21 mouse cellular contexts compared by ENCODE assay signal in genomic region chr9:118492932-118493698, GRCm38 (mm10). TPM values are rescaled to one million over a fixed set of nuclear protein-coding genes. Genes with fewer than 3 reads are reported as not detected.
DNase-seq lines count a peak whose midpoint lies in the region; ATAC-seq and TF ChIP-seq lines count a peak whose summit lies in the region.
"Had no signal": no experiment of that assay in that cellular context is flagged by ENCODE, and none has a peak within 500 bp of the region (broad histone marks: within the 10 kb centered on the region; RNA-seq: fewer than 3 reads in every experiment).

No protein-coding gene starts in this region.

- no peak overlapping the region for H3K4me2 ChIP-seq in stomach, embryonic 14.5 days (replicated peaks; ENCODE audit: low read depth, low read length)
- no peak overlapping the region for H3K4me2 ChIP-seq in stomach, postnatal 0 days (replicated peaks; ENCODE audit: low read depth)
- H3K4me2 ChIP-seq in intestine, embryonic 15.5 days (replicated peaks): no peak overlapping the region
- no peak overlapping the region for H3K4me2 ChIP-seq in intestine, postnatal 0 days (replicated peaks; ENCODE audit: low read depth)
- no peak overlapping the region for H3K4me2 ChIP-seq in kidney, embryonic 16.5 days (replicated peaks; ENCODE audit: low read depth, low read length)
- H3K4me2 ChIP-seq: embryonic facial prominence, embryonic 12.5 days; forebrain, embryonic 12.5 days; forebrain, embryonic 15.5 days had no signal

- peaks cover 6% of the 10 kb centered on the region; the same call in 1 of the 2 replicates for H3K4me1 ChIP-seq in stomach, embryonic 14.5 days (ENCODE audit: control insufficient read depth, insufficient read depth, low read length)
- H3K4me1 ChIP-seq in stomach, postnatal 0 days (replicated peaks; ENCODE audit: control insufficient read depth, insufficient read depth): no peaks in the 10 kb centered on the region; the same call in 1 of the 2 replicates
- H3K4me1 ChIP-seq in intestine, embryonic 15.5 days (replicated peaks): peaks cover 7% of the 10 kb centered on the region
- H3K4me1 ChIP-seq in intestine, postnatal 0 days (replicated peaks; ENCODE audit: control insufficient read depth, insufficient read depth, low read length): no peaks in the 10 kb centered on the region
- H3K4me1 ChIP-seq in kidney, embryonic 16.5 days (ENCODE audit: insufficient read depth, low read length): peaks cover 14% of the 10 kb centered on the region; the same call in 1 of the 2 replicates

- no peak overlapping the region for H3K4me3 ChIP-seq in stomach, embryonic 14.5 days (ENCODE audit: low read depth, low read length)
- no peak overlapping the region for H3K4me3 ChIP-seq in stomach, postnatal 0 days (ENCODE audit: low read depth, low read length)
- H3K4me3 ChIP-seq in intestine, embryonic 15.5 days (replicated peaks): no peak overlapping the region
- H3K4me3 ChIP-seq in intestine, postnatal 0 days (ENCODE audit: low read depth, low read length): no peak overlapping the region
- no peak overlapping the region for H3K4me3 ChIP-seq in kidney, embryonic 16.5 days (ENCODE audit: low read length)
- H3K4me3 ChIP-seq: embryonic facial prominence, embryonic 10.5 days; embryonic facial prominence, embryonic 12.5 days; forebrain, embryonic 12.5 days; forebrain, embryonic 15.5 days had no signal

- no peaks in the 10 kb centered on the region for H3K36me3 ChIP-seq in stomach, embryonic 14.5 days (ENCODE audit: control insufficient read depth, insufficient read depth, low read length)
- H3K36me3 ChIP-seq in stomach, postnatal 0 days (ENCODE audit: control insufficient read depth, insufficient read depth, low read length): no peaks in the 10 kb centered on the region
- H3K36me3 ChIP-seq in intestine, embryonic 15.5 days: no peaks in the 10 kb centered on the region
- H3K36me3 ChIP-seq in intestine, postnatal 0 days (ENCODE audit: control insufficient read depth, insufficient read depth): no peaks in the 10 kb centered on the region
- no peaks in the 10 kb centered on the region for H3K36me3 ChIP-seq in kidney, embryonic 16.5 days (ENCODE audit: insufficient read depth, low read length)
- H3K36me3 ChIP-seq: embryonic facial prominence, embryonic 10.5 days; embryonic facial prominence, embryonic 12.5 days; forebrain, embryonic 12.5 days; forebrain, embryonic 15.5 days had no signal

- TF ChIP-seq CTCF in stomach, postnatal 0 days (IDR thresholded peaks at IDR 0.05; ENCODE audit: low read depth): no peak
- no peak for TF ChIP-seq CTCF in intestine, postnatal 0 days (IDR thresholded peaks at IDR 0.05; ENCODE audit: low read depth)

- peaks cover 2% of the 10 kb centered on the region for H3K27me3 ChIP-seq in stomach, embryonic 14.5 days (ENCODE audit: control insufficient read depth, insufficient read depth, low read length)
- H3K27me3 ChIP-seq in stomach, postnatal 0 days (ENCODE audit: control insufficient read depth, insufficient read depth, low read length): peaks cover under 1% of the 10 kb centered on the region; the same call in 1 of the 2 replicates
- H3K27me3 ChIP-seq in intestine, embryonic 15.5 days (replicated peaks): peaks cover 8% of the 10 kb centered on the region; the same call in 1 of the 2 replicates
- H3K27me3 ChIP-seq in intestine, postnatal 0 days (replicated peaks; ENCODE audit: control insufficient read depth, insufficient read depth, low read length): 0 out of 2 replicates have a peak, but pooled peaks cover 3% of the 10 kb centered on the region
- H3K27me3 ChIP-seq in kidney, embryonic 16.5 days (ENCODE audit: insufficient read depth, low read length): peaks cover 22% of the 10 kb centered on the region

- no peak for DNase-seq in stomach, postnatal 0 days (ENCODE audit: low spot score)
- DNase-seq in gastrocnemius, adult 8-10 months (ENCODE audit: low spot score in 2 of 2): no peak
- no peak for DNase-seq in ovary, adult 18-20 months (ENCODE audit: low spot score)
- DNase-seq: adrenal gland, adult 2 months; adrenal gland, postnatal 10 days; adrenal gland, postnatal 25 days; cerebellum, adult 11-12 months; cerebellum, adult 2 months; cerebellum, adult 9-10 months; cerebellum, postnatal 10 days; cerebellum, postnatal 25 days; forebrain, postnatal 0 days had no signal

- H3K27ac ChIP-seq in stomach, embryonic 14.5 days (ENCODE audit: low read length): no peak overlapping the region
- H3K27ac ChIP-seq in stomach, postnatal 0 days (replicated peaks): no peak overlapping the region
- peak overlapping the region; percentile 33; the same call in 1 of the 2 replicates for H3K27ac ChIP-seq in intestine, embryonic 15.5 days
- H3K27ac ChIP-seq in intestine, postnatal 0 days (ENCODE audit: low read depth, low read length): peak overlapping the region; percentile 47
- H3K27ac ChIP-seq in kidney, embryonic 16.5 days (ENCODE audit: low read length): no peak overlapping the region
- H3K27ac ChIP-seq: embryonic facial prominence, embryonic 10.5 days; embryonic facial prominence, embryonic 12.5 days; forebrain, embryonic 12.5 days; forebrain, embryonic 15.5 days had no signal

- 82% methylated on average over 8 of the region's 8 CpGs for WGBS in stomach, embryonic 14.5 days
- WGBS in stomach, postnatal 0 days: 75% methylated on average over 8 of the region's 8 CpGs
- WGBS in intestine, embryonic 15.5 days: 55% methylated on average over 8 of the region's 8 CpGs
- 38% methylated on average over 8 of the region's 8 CpGs for WGBS in intestine, postnatal 0 days
- WGBS in kidney, embryonic 16.5 days: 80% methylated on average over 8 of the region's 8 CpGs

- ATAC-seq in stomach, embryonic 14.5 days (ENCODE audit: insufficient number of reproducible peaks, insufficient read depth, low FRiP score, low read depth): 0 out of 2 replicates have a peak, but pooled peaks have one; percentile 29
- no peak for ATAC-seq in stomach, postnatal 0 days (ENCODE audit: low FRiP score, low TSS enrichment)
- ATAC-seq in intestine, embryonic 15.5 days: peak; percentile 83
- peak; percentile 75 for ATAC-seq in intestine, postnatal 0 days
- no peak for ATAC-seq in kidney, embryonic 16.5 days (ENCODE audit: low FRiP score, low TSS enrichment)
- ATAC-seq: forebrain, embryonic 15.5 days; forebrain, postnatal 0 days had no signal

- no peak overlapping the region for H3K9ac ChIP-seq in stomach, embryonic 14.5 days (replicated peaks; ENCODE audit: low read depth, low read length)
- no peak overlapping the region for H3K9ac ChIP-seq in stomach, postnatal 0 days (ENCODE audit: low read length)
- H3K9ac ChIP-seq in intestine, embryonic 15.5 days: no peak overlapping the region
- no peak overlapping the region for H3K9ac ChIP-seq in intestine, postnatal 0 days (ENCODE audit: low read depth, low read length)
- no peak overlapping the region for H3K9ac ChIP-seq in kidney, embryonic 16.5 days (replicated peaks; ENCODE audit: low read length)
- H3K9ac ChIP-seq: embryonic facial prominence, embryonic 12.5 days; forebrain, embryonic 12.5 days; forebrain, embryonic 15.5 days; forebrain, postnatal 0 days had no signal

- TF ChIP-seq EP300 in stomach, postnatal 0 days (optimal IDR thresholded peaks at IDR 0.05): no peak

- no peaks in the 10 kb centered on the region for H3K9me3 ChIP-seq in stomach, embryonic 14.5 days (ENCODE audit: control insufficient read depth, low read depth, low read length)
- no peaks in the 10 kb centered on the region for H3K9me3 ChIP-seq in stomach, postnatal 0 days (ENCODE audit: control insufficient read depth, low read length)
- no peaks in the 10 kb centered on the region for H3K9me3 ChIP-seq in intestine, embryonic 15.5 days
- no peaks in the 10 kb centered on the region for H3K9me3 ChIP-seq in intestine, postnatal 0 days (ENCODE audit: control insufficient read depth)
- H3K9me3 ChIP-seq in kidney, embryonic 16.5 days (ENCODE audit: low read length): no peaks in the 10 kb centered on the region
- H3K9me3 ChIP-seq: embryonic facial prominence, embryonic 10.5 days; embryonic facial prominence, embryonic 12.5 days; forebrain, embryonic 12.5 days; forebrain, embryonic 15.5 days had no signal

RNA-seq across cellular contexts. Expression of gene Golga4, which starts 13.0 kb away (rescaled TPM):
- polyA plus RNA-seq in stomach, embryonic 14.5 days (2014; fragmentation: Nextera tagmentation; extraction: Ambion mirVana): 70.8 and 73.4 TPM in 2 replicates
- 34.2 and 37.0 TPM in 2 replicates for polyA plus RNA-seq in stomach, postnatal 0 days (2015; fragmentation: Nextera tagmentation; extraction: Ambion mirVana)
- 59.5 and 61.6 TPM in 2 replicates for polyA plus RNA-seq in intestine, embryonic 15.5 days (2015; fragmentation: Nextera tagmentation; extraction: Ambion mirVana)
- 52.5 and 57.4 TPM in 2 replicates for polyA plus RNA-seq in intestine, postnatal 0 days (2015; fragmentation: Nextera tagmentation; extraction: Ambion mirVana)
- polyA plus RNA-seq in kidney, embryonic 16.5 days (2015; fragmentation: Nextera tagmentation; extraction: Ambion mirVana): 55.1 and 63.6 TPM in 2 replicates
- 100 to 1,000 TPM; 399 to 503 (median 431) TPM for total RNA-seq in gastrocnemius, adult 8-10 months (2022)

RNA-seq across cellular contexts. Expression of gene Eomes, which starts 15.1 kb away (rescaled TPM):
- polyA plus RNA-seq in stomach, embryonic 14.5 days (2014; fragmentation: Nextera tagmentation; extraction: Ambion mirVana): 0.22 TPM in 1 of 2 replicates, not detected in the other
- polyA plus RNA-seq in stomach, postnatal 0 days (2015; fragmentation: Nextera tagmentation; extraction: Ambion mirVana): 0.07 and 0.11 TPM in 2 replicates
- polyA plus RNA-seq in intestine, embryonic 15.5 days (2015; fragmentation: Nextera tagmentation; extraction: Ambion mirVana): 0.13 and 0.18 TPM in 2 replicates
- not detected in 2 replicates for polyA plus RNA-seq in intestine, postnatal 0 days (2015; fragmentation: Nextera tagmentation; extraction: Ambion mirVana)
- 0.06 TPM in 1 of 2 replicates, not detected in the other for polyA plus RNA-seq in kidney, embryonic 16.5 days (2015; fragmentation: Nextera tagmentation; extraction: Ambion mirVana)
- not detected for total RNA-seq in gastrocnemius, adult 8-10 months (2022)
- total RNA-seq: MEL had no signal

Comparison
In these comparisons a context has a peak if more than half of its experiments do, and no peak if none do; other contexts are left out.
1. ATAC-seq: peak in stomach, embryonic 14.5 days (single experiment), intestine, embryonic 15.5 days (single experiment) and intestine, postnatal 0 days (single experiment); none in stomach, postnatal 0 days (single experiment) and kidney, embryonic 16.5 days (single experiment).
2. H3K27ac ChIP-seq: peak in intestine, embryonic 15.5 days (single experiment) and intestine, postnatal 0 days (single experiment); none in stomach, embryonic 14.5 days (single experiment), stomach, postnatal 0 days (single experiment) and kidney, embryonic 16.5 days (single experiment).